Mouse (Mus musculus) midbrain, embryonic 13.5 days (tissue): ENCODE measurements around the gene Mthfsd. TPM values are rescaled to one million over a fixed set of nuclear protein-coding genes. Genes with fewer than 3 reads are reported as not detected.

Experiments used
- ATAC-seq: fragments of 200-750 bp; cut with Nextera tagmentation; 2 replicates; pipeline ENCODE4 v1.8.0; 2017; ENCODE audit warnings: mild to moderate bottlenecking, moderate TSS enrichment, moderate library complexity
- H3K27ac ChIP-seq: fragments of 300-500 bp; sonication (generic); 2 replicates; pipeline ENCODE4 v1.5.1; 2015; ENCODE audit warnings: inconsistent platforms, mild to moderate bottlenecking, moderate library complexity
- H3K27me3 ChIP-seq: fragments of 300-500 bp; sonication (generic); 2 replicates; pipeline ENCODE4 v1.6.1; 2015; ENCODE audit warnings: mild to moderate bottlenecking, inconsistent platforms
- H3K36me3 ChIP-seq: fragments of 300-500 bp; sonication (generic); 2 replicates; pipeline ENCODE4 v1.6.1; 2015; ENCODE audit warnings: mild to moderate bottlenecking, inconsistent platforms
- H3K4me1 ChIP-seq: fragments of 300-500 bp; sonication (generic); replicated peaks from 2 replicates; pipeline ENCODE4 v1.6.1; 2015; ENCODE audit warnings: inconsistent platforms
- H3K4me2 ChIP-seq: fragments of 300-500 bp; sonication (generic); replicated peaks from 2 replicates; pipeline ENCODE4 v1.6.1; 2015; ENCODE audit warnings: moderate library complexity, mild to moderate bottlenecking, inconsistent platforms
- H3K4me3 ChIP-seq: fragments of 300-500 bp; sonication (generic); replicated peaks from 2 replicates; pipeline ENCODE4 v1.5.1; 2015; ENCODE audit warnings: mild to moderate bottlenecking, inconsistent platforms
- H3K9ac ChIP-seq: fragments of 300-500 bp; sonication (generic); replicated peaks from 2 replicates; pipeline ENCODE4 v1.6.1; 2015; ENCODE audit warnings: mild to moderate bottlenecking, inconsistent platforms
- H3K9me3 ChIP-seq: fragments of 300-500 bp; sonication (generic); 2 replicates; pipeline ENCODE4 v1.6.1; 2016; ENCODE audit warnings: mild to moderate bottlenecking, inconsistent platforms
- WGBS: fragments of 180-500 bp; shearing (Covaris S2); methylation state at CpG from one replicate; pipeline ENCODE4 v1.1.7; 2015; 5-methylcytosine and 5-hydroxymethylcytosine counted together
- polyA plus RNA-seq: library from polyadenylated mRNA; unstranded; fragments of >200 nt; fragmentation: Nextera tagmentation; extraction: Ambion mirVana; gene quantifications from 2 replicates; pipeline ENCODE4 v1.2.1, GENCODE M21; 2015

Gene Mthfsd
- polyA plus RNA-seq, 1 experiment from 2014 or later, result 60.7 TPM

- Histone ChIP-seq H3K4me1 (peaks cover 24% of the 10 kb centered on the region), H3K36me3 (no peaks in the 10 kb centered on the region), H3K9ac (no peak overlapping the region), H3K4me2 (peak overlapping the region; percentile 33), H3K27me3 (peaks cover 96% of the 10 kb centered on the region), H3K9me3 (no peaks in the 10 kb centered on the region), H3K4me3 (peak overlapping the region; percentile 15), H3K27ac (no peak overlapping the region)
- ATAC-seq, result 0 out of 2 replicates have a peak, but pooled peaks have one; percentile 18
- 1% methylated on average over 55 of the region's 55 CpGs for WGBS
Observed at GRCm38 (mm10) chr8:121128531-121129264, 20.5 kb upstream of the Mthfsd start.

DNA sequence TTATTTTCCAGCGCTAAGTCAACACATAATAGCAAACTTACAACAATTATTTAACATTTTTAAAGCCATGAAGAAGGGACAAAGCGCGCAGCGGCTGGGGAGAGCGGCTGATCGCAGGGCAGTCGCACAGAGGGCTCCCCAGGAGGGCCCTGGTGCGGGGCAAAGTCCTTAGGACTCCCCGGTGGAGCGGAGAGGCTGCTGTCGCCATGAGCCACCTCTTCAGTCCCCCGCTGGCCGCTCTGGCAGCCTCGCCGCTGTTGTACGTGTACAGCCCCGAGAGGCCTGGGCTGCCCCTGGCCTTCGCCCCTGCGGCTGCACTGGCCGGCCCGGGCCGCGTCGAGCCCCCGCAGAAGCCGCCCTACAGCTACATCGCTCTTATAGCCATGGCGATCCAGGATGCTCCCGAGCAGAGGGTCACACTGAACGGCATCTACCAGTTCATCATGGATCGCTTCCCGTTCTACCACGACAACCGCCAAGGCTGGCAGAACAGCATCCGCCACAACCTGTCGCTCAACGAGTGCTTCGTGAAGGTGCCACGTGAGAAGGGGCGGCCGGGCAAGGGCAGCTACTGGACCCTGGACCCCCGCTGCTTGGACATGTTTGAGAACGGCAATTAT is 19.7 kb upstream of the Mthfsd start, which contains the start of gene Foxl1:
Gene Foxl1 (plus strand): TSS at position 185 of the 620 bp plus-strand sequence.
- Histone ChIP-seq H3K4me3 (peak within 1 kb of the TSS; percentile 15), H3K9ac (no peak within 1 kb of the TSS)

GRCm38 (mm10) chr8:121127291-121127701 is 19.1 kb upstream of the Mthfsd start:
- Histone ChIP-seq H3K27me3 (peaks cover 99% of the 10 kb centered on the region), H3K4me2 (no peak overlapping the region), H3K4me1 (peaks cover 24% of the 10 kb centered on the region), H3K9ac (no peak overlapping the region), H3K36me3 (no peaks in the 10 kb centered on the region), H3K4me3 (no peak overlapping the region), H3K27ac (no peak overlapping the region), H3K9me3 (no peaks in the 10 kb centered on the region)
- 2% methylated on average over 11 of the region's 11 CpGs for WGBS
- no peak for ATAC-seq

More for the DNA sequence above, 19.7 kb upstream of the Mthfsd start, which contains the start of gene Foxl1:
- ATAC-seq, result no peak
- Histone ChIP-seq H3K36me3 (no peaks in the 10 kb centered on the region), H3K9me3 (no peaks in the 10 kb centered on the region), H3K4me2 (peak within 1 kb of the TSS; percentile 33), H3K27ac (no peak within 1 kb of the TSS), H3K4me1 (peaks cover 24% of the 10 kb centered on the region), H3K27me3 (peaks cover 99% of the 10 kb centered on the region)
- WGBS, result 1% methylated on average over 43 of the region's 43 CpGs

DNA sequence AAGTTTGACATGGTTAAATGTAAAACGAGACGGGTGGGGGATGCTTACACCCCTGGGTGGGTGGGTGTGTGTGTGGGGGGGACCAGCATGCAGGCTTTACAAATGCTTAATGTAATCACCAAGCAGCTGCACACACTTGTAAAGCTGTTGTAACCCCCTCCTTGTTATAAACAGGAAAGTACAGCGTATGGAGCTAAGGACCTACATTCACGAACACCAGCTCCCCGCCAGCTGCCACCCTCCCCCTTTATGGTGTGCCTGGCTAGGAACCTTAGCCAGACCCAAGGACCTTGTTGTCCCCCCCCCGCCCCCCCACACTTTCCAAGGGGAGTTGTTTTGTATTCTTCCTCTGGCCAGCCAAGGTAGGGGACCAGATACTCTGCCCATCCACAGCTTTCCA is 18.5 kb upstream of the Mthfsd start:
- Histone ChIP-seq H3K27ac (no peak overlapping the region), H3K27me3 (peaks cover 99% of the 10 kb centered on the region), H3K4me2 (no peak overlapping the region), H3K4me3 (no peak overlapping the region), H3K9me3 (no peaks in the 10 kb centered on the region), H3K4me1 (peaks cover 24% of the 10 kb centered on the region), H3K36me3 (no peaks in the 10 kb centered on the region), H3K9ac (no peak overlapping the region)
- WGBS, result 4% methylated on average over 6 of the region's 6 CpGs
- ATAC-seq, result no peak

- Histone ChIP-seq H3K27ac (no peak overlapping the region), H3K9me3 (no peaks in the 10 kb centered on the region), H3K9ac (no peak overlapping the region), H3K4me1 (peaks cover 24% of the 10 kb centered on the region), H3K27me3 (peaks cover 100% of the 10 kb centered on the region), H3K4me3 (no peak overlapping the region), H3K36me3 (no peaks in the 10 kb centered on the region), H3K4me2 (no peak overlapping the region)
- ATAC-seq, result no peak
- WGBS, result 6% methylated on average over 6 of the region's 6 CpGs
Observed at GRCm38 (mm10) chr8:121126191-121126590, 18.0 kb upstream of the Mthfsd start.

- H3K4me1 ChIP-seq, result peaks cover 24% of the 10 kb centered on the region
- H3K9me3 ChIP-seq, result no peaks in the 10 kb centered on the region
- no peak overlapping the region for H3K9ac ChIP-seq
- H3K36me3 ChIP-seq, result no peaks in the 10 kb centered on the region
- H3K4me3 ChIP-seq, result peak overlapping the region; percentile 25
- no peak overlapping the region for H3K27ac ChIP-seq
- WGBS, result under 1% methylated on average over 35 of the region's 36 CpGs
- H3K27me3 ChIP-seq, result peaks cover 100% of the 10 kb centered on the region
- peak overlapping the region; percentile 37 for H3K4me2 ChIP-seq
- ATAC-seq, result peak; percentile 69
Observed at GRCm38 (mm10) chr8:121125311-121125876, 17.2 kb upstream of the Mthfsd start.

GRCm38 (mm10) chr8:121124547-121125239 is 16.5 kb upstream of the Mthfsd start:
- Histone ChIP-seq H3K27me3 (peaks cover 100% of the 10 kb centered on the region), H3K9ac (no peak overlapping the region), H3K9me3 (no peaks in the 10 kb centered on the region), H3K27ac (no peak overlapping the region), H3K4me2 (no peak overlapping the region), H3K4me3 (no peak overlapping the region), H3K4me1 (peaks cover 24% of the 10 kb centered on the region), H3K36me3 (no peaks in the 10 kb centered on the region)
- WGBS, result 2% methylated on average over 17 of the region's 17 CpGs
- ATAC-seq, result 0 out of 2 replicates have a peak, but pooled peaks have one; percentile 22

DNA sequence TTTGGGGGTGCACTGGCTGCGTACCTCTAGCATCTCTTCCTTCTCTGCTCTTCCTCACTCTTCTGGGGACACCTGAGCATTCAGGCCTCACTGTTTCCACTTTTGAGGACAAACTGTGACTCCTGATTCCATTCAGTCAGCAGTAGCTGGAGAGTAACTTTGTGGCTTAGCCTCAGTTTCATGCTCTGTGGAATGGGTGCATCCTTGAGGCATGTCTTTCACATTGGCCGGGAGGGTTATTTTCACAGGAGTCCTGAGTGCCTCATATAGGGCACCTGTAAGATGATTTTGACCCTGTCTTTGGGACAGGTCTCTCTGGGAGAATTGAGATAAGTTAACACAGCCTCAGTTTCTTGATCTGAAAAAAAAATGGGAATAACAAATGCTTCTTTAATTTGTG is 14.9 kb upstream of the Mthfsd start:
- Histone ChIP-seq H3K9me3 (no peaks in the 10 kb centered on the region), H3K27ac (no peak overlapping the region), H3K9ac (no peak overlapping the region), H3K4me1 (peaks cover 12% of the 10 kb centered on the region), H3K36me3 (no peaks in the 10 kb centered on the region), H3K27me3 (peaks cover 100% of the 10 kb centered on the region), H3K4me3 (no peak overlapping the region), H3K4me2 (no peak overlapping the region)
- 27% methylated on average over 2 of the region's 2 CpGs for WGBS
- no peak for ATAC-seq

GRCm38 (mm10) chr8:121122368-121122767 is 14.2 kb upstream of the Mthfsd start:
- ATAC-seq, result no peak
- WGBS, result under 1% methylated on average over 7 of the region's 7 CpGs

DNA sequence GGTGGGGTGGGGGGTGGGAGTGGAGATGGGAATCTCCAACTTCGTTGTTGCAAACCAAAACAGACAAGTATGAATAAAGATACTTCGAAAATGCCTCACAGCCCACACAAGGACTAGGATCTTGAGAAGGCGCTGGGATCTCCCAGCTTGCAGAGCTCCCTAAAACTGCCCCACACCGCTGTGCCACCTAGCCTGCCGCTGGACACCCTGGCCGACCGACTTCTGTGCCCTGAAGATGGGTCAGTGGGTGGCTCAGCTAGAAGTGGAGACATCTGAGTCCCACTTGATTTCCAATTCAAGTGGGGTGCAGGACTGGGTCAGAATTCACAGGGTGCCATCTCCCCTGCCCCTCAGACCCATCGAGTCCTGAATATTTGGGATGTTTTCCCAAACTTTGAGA is 13.5 kb upstream of the Mthfsd start:
- Histone ChIP-seq H3K9me3 (peaks cover 2% of the 10 kb centered on the region; the same call in 1 of the 2 replicates), H3K9ac (no peak overlapping the region), H3K4me2 (no peak overlapping the region), H3K4me1 (peaks cover 14% of the 10 kb centered on the region), H3K27me3 (peaks cover 100% of the 10 kb centered on the region), H3K4me3 (no peak overlapping the region), H3K27ac (no peak overlapping the region), H3K36me3 (no peaks in the 10 kb centered on the region)
- 2% methylated on average over 8 of the region's 8 CpGs for WGBS
- ATAC-seq, result no peak

More at GRCm38 (mm10) chr8:121122368-121122767, 14.2 kb upstream of the Mthfsd start:
- Histone ChIP-seq H3K36me3 (no peaks in the 10 kb centered on the region), H3K27me3 (peaks cover 100% of the 10 kb centered on the region), H3K9me3 (no peaks in the 10 kb centered on the region), H3K4me3 (no peak overlapping the region), H3K4me1 (peaks cover 11% of the 10 kb centered on the region), H3K4me2 (no peak overlapping the region), H3K27ac (no peak overlapping the region), H3K9ac (no peak overlapping the region)

DNA sequence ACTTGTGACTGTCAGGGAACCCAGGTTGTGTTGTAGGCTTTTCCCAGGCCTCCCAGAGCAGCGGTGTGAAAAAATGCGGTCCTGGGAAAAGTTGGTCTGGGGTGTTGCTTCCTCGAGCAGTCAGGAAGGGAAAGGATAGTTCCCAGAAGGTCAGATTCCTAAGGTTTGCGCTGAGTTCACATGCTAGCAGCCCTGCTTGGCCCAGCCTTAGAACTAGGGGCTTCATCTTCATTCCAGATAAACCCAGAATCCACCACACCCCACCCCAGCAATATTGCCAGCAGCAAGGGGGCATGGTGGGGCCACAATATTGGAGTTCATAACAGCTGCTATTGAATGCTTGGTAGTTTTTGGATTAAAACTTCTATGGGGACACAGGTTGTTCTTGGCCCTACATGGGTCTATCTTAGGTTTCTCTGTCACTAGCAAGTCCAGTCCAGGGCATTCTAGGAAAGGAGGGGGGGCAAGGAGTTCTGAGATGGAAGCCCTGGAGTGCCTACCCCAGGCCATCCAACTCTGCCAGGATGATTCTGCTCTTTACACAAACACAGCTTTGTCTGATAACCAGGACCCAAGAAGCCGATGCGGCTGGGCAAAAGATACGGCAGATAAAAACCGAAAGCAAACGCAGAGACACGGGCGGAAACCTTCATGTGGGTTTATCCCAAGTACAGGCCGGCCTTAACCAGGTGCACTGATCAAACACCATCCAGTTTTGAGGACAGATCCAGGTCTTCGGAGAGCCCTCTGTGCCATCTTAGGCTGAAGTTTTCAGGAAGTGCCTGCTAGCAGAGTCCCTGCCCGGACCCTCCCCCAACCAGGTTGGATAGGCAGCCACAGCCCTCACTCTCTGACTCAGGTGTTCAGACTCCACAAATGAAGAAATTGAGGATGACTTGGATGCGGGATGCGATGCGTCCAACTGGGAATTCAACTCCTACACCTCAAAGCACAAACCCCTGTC is 12.5 kb upstream of the Mthfsd start:
- Histone ChIP-seq H3K9ac (no peak overlapping the region), H3K4me2 (no peak overlapping the region), H3K4me1 (peaks cover 19% of the 10 kb centered on the region), H3K27ac (no peak overlapping the region), H3K27me3 (peaks cover 100% of the 10 kb centered on the region), H3K4me3 (no peak overlapping the region), H3K36me3 (no peaks in the 10 kb centered on the region), H3K9me3 (peaks cover 3% of the 10 kb centered on the region; the same call in 1 of the 2 replicates)
- ATAC-seq, result no peak
- 6% methylated on average over 17 of the region's 17 CpGs for WGBS
